Mouse (Mus musculus): ENCODE results near the gene Lamb3.
"Not testable (repeated sequence)": the region's sequence is repeated elsewhere in the genome, so short reads cannot be mapped to it uniquely, and the experiment has no call there.

The Lamb3 gene

DNA sequence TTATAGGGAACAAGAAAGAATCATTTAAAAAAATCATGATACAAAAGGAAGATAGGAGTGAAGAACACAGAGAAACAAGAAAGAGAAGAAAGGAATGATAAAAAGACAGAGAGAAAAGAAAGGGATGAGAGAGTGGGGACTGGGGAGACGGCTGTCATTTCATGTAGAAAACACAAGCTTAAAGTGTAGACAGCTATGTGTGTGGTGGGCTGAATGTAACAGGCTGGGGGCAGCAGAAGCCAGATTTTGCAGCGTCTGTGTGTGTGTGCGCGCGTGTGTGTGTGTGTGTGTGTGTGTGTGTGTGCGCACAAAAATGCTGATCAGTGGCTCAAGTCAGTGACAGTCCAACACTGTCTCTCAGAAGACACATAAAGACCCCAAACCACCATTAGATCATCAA lies 36.7 kb downstream of the Lamb3 start:
- no peak for DNase-seq (ENCODE audit: low spot score in 2 of 2)

- no peak for DNase-seq (ENCODE audit: low spot score in 2 of 2)
Observed at GRCm38 (mm10) chr1:193250026-193250425, 42.5 kb downstream of the Lamb3 start.

DNA sequence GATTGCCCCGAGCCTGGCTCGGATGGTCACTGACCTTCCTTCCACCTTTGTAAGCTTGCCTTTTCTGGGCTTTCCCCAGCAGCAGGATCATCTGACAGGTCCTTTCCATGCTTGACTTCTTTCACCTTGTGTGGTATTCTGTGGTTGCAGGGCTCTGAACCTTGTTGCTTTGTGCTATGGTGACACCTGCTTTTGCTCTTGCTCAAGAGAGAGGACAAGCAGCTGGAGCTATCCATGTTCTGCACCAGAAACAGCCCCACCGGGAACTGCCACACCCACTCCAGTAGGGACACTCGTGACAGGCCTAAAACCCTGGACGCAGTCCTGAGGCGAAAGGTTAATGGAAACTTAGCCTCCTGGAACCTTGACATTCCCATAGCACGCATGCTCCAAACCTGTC lies 43.9 kb downstream of the Lamb3 start:
- no peak for DNase-seq (ENCODE audit: low spot score in 2 of 2)

DNA sequence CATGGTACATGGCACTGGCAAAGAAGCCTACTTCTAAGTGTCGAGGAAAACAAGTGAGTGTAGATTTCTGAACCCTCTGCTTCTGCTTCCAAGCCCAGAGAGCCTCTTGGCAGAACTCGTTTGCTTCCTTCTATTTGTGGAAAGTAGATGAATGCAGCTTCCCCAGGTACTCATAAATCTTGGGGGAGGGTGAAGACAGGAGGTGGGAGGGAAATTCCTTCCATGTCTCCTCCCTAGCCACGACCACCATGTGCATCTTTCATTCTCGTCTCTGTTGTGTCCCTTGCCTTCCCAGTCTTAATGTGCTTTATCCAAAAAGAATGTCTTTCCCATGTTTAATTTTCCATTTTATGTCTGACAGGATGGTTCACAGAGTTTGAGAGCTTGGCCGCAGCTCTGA lies 45.1 kb downstream of the Lamb3 start:
- no peak for DNase-seq (ENCODE audit: low spot score in 2 of 2)

GRCm38 (mm10) chr1:193253895-193254294 lies 46.4 kb downstream of the Lamb3 start:
- not testable (repeated sequence) for DNase-seq (ENCODE audit: low spot score in 2 of 2)

DNA sequence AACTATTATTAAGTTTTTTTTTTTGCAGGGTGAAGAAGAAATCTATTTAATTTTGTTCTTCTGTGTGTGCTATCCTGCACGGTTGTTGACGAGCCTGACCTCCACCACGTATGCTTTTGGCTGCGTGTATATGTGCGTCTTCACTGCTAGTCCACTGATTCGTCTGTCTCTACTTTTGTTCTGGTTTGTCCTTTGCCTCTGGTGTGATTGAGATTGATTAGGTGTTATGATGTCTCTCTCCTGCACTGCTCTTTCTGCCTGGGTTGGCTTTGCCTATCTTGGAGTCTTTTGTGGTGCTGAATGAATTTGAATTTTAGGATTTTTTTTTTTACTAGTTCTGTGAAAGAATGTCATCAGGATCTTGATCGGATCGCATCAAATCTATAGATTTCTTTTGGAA lies 47.5 kb downstream of the Lamb3 start:
- DNase-seq (ENCODE audit: low spot score in 2 of 2), result no peak

- DNase-seq (ENCODE audit: low spot score in 2 of 2), result peak; percentile 50 to 65
Observed at GRCm38 (mm10) chr1:193255488-193256288, 48.2 kb downstream of the Lamb3 start.

DNA sequence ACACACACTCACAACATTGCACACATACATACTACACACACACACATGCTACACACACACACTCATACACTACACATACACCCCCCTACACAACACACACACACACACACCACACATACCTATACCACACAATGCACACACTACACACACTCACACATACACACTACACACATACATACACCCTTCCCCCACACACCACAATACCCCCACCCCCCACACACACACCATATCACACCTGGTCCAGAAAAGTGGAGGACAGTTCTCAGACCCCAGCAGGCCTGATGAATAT lies 48.7 kb downstream of the Lamb3 start:
- no peak for DNase-seq (ENCODE audit: low spot score in 2 of 2)

DNA sequence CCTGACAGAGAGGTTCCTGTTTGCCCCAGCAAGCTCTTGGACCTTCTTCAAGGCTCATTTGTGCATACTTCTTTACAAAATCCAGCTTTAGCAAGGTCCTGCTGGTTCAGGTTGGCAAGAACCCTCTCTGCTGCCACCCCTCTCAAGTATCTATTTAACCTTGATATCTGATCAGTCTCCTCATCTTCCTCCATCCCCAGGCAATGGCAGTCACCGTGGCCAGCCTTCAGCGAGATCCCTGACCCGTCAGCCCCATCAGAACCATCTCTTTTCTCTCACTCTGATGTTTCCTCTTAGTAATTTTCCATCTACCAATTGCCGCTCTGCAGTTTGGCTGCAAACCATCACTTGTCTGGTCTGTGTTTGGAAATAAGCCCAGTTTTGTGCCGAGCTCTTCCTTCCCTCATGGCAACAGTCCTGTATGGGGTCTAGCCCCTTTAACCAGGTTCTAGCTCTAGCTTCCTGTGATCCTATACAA lies 49.2 kb downstream of the Lamb3 start:
- DNase-seq (ENCODE audit: low spot score in 2 of 2), result no peak

- DNase-seq (ENCODE audit: low spot score in 2 of 2), result no peak
Observed at GRCm38 (mm10) chr1:193259559-193259958, 52.1 kb downstream of the Lamb3 start.

DNA sequence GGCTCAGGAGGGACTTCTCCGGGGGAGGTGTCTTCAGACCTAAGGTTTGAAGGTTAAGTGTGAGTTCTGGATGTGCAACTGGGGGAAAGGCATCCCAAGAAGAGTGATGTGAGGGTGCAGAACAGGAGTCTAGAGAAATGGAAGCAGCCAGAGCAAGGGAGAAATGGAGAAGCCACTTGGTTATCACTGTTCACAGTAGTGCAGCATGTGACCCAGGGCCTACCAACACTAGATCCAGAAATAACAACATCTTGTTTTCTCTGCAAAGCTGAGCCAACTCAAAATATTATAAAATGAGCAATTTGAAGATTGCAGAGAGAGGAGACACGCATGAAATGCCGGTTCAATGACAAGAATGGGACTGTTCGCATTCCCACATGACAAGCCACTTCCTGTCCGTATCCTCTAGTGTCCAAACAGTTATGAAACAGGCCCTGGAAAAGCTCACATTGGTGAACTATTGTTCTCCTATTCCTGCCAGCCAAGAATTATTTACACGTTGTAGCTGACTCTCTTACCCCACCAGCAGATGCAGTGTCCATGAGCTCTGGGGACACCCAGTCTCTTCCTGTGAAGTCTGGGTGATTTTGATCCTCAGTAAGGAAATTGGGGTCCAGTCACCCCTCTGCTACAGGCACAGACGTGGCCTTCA lies 54.5 kb downstream of the Lamb3 start:
- no peak for DNase-seq (ENCODE audit: low spot score in 2 of 2)

DNA sequence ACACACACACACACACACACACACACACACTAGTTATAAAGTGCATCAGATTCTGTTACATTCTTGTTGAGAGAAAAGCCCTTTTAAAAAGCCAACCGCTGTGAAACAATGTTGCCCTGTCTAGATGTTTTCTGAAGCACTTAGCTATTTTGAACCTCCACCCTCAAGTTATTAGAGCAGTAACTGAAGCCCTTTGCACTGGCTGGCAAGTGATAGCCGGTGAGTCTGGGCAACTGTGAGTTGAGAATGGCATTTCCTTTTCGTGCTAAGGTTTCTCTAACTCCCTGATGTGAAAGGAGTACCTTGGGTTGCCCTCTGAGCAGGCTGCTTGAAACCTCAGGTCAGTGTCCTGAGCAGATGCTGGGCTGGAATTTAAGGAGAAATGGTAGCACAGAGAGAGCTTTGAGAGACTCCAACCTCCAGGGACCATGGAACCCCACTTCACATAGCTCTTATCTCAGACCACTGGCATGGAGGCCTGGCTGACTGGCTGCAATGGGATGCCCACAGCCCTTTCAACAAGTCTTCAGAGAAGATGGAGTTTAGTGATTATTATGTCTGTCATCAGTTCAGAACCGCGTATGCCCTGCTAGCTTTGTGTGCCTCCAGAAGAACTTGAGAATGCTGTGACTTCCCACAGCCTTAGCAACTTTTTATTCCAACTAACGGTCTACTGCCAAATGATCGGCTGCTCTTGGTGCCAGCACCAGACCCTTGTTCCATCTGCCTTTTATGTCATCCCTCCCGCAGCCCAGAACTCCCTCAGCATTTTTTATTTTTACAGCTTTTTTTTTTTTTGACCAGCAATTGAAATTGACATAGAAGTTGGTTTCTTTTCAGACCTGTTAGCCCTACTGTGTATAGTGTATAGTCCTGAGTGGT lies 55.8 kb downstream of the Lamb3 start:
- DNase-seq (ENCODE audit: low spot score in 2 of 2), result no peak

DNA sequence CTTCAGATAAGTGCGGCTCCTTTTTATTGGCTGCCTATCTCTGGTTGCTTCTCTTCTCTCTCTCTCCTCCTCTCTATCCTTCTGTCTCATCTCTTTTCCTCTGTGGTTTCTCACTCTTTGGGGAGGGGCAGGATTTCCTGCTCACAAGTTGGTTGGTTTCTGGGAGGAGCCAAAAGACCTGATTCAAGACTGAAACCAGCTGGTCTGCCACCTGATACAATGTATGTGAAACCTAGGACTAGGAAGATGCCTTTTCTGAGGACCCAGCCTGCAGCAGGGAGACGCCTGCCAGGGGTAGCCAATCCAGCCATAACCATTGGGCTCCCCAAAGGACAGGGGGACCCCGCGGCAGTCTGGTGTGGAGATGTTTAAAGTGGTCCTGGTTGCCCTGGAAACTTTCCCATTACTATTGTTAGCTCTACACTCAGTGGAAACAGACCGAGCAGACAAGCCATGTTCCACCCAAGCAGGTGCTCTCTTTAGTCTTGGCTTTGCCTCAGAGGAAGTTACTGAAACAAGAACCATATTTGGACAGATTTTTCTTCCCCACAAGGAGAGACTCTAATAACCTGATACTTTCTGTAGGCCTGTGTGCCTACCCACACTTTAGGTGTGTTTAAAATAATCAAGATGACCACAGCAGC lies 56.6 kb downstream of the Lamb3 start, which contains the start of gene Hsd11b1:
Hsd11b1 (minus strand) TSS at position 121 of the 644 bp plus-strand sequence.
- DNase-seq (ENCODE audit: low spot score in 2 of 2), result peak; percentile 69 to 81

DNA sequence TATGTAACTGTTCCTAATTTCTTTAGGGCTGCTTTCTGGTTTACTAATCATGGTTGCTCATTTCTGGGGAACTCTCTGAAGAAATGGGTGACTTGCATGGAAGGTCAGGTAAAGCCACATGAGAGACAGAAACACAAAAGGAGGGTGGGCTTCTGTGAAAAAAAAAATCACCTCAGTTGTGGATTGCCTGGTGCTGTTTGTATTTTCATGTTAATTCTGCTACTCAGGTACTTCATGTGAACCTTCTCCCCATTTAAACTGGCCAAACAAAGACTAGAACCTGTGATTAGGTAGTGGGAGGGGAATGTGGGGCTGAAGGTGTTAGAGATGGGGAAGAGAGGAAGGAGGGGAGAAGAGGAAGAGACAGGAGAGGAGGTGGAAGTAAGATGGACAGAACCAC lies 58.2 kb downstream of the Lamb3 start:
- no peak for DNase-seq (ENCODE audit: low spot score in 2 of 2)

DNA sequence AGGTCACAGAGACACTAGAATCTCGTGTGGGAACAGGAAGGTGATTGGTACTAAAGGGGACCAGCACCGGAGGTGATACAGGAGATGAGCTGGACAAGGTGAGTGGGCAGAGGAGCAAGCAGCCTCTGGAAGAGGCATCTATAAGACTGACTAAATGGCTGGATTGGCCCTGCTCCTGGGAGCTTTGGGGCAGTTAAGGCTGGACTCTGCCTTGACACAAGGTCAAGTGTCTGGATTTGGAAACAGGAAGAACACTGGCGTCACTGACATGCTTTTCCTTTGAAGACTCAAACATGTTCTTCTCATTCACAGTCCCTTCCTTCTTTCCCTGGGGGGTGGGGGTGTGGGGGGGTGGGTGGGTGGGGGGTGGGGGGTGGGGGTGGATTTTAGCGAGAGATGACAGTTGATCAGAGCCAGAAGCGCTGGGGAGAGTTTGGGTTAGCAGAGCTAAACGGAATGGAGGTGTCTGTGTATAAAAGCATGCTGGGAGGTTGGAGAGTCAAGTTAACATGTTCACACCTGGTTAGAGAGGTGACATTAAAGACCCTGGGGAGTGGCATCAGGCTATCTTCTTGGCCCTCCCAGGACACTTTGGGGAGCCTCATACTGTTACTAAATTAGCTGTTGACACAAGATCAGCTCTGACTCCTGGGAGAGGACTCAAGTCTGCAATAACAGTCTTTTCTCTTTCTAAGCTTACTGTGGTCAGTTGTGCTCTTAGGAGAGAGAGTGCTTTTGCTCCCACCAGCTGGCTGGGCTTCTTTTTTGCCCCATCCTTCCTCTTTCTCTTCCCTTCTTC lies 63.7 kb downstream of the Lamb3 start:
- DNase-seq (ENCODE audit: low spot score in 2 of 2), result no peak

- no peak for DNase-seq (ENCODE audit: low spot score in 2 of 2)
Observed at GRCm38 (mm10) chr1:193272137-193272915, 64.8 kb downstream of the Lamb3 start.

DNA sequence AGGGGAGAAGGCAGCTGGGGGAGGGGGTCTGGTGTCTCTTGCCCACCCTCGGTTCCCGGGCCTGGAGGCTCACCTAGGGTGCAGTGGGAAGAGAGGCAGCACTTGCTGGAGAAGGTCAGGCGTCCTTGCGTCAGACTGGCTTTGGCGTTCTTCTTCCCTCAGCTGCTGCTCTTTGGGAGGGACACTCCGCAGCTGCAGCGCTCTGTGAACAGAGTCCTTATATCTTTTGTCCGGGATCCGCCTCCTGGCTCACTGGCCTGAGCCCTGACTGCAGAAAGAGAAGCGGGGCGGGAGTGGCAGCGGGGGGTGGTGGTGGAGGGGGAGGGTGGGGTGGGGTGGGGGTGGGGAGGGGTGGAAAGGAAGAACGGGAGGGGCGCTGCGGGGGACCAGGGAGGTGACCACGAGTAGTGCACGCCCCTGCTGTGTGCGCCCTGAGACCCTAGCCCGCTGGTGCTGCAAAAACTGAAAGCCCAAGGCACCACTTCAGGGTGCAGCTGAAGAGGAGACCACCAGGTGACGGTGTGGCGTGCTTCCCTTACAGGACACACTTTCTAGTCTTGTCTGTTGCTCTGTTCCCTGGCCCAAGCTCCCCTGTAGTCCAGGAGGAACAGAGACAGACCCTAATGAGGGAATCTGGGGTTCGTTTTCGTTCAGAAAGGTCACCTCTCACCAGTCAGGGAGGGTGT lies 65.6 kb downstream of the Lamb3 start, which contains the start of gene G0s2:
G0s2 (minus strand) TSS at position 302 of the 686 bp plus-strand sequence.
- DNase-seq (ENCODE audit: low spot score in 2 of 2), result peak in 1 of 2 experiments; percentile 33

- no peak for DNase-seq (ENCODE audit: low spot score in 2 of 2)
Observed at GRCm38 (mm10) chr1:193274407-193275071, 67.0 kb downstream of the Lamb3 start.

Measured in spleen, postnatal 36 days (tissue).